Mouse (Mus musculus) ZHBTc4 (cell line): ENCODE results near the gene Col11a2.
A peak's percentile ranks its signal among the peaks of the same experiment; 100 is the strongest.

Experiments
- DNase-seq: peaks from one replicate; pipeline ENCODE4 v3.0.0-alpha.2; 2011; ENCODE audit warnings: low read depth, low spot score

Gene Col11a2

GRCm38 (mm10) chr17:34057224-34057623 is 18.0 kb downstream of the Col11a2 start:
- DNase-seq, result no peak

GRCm38 (mm10) chr17:34068864-34069263 is 29.6 kb downstream of the Col11a2 start:
- no peak for DNase-seq

DNA sequence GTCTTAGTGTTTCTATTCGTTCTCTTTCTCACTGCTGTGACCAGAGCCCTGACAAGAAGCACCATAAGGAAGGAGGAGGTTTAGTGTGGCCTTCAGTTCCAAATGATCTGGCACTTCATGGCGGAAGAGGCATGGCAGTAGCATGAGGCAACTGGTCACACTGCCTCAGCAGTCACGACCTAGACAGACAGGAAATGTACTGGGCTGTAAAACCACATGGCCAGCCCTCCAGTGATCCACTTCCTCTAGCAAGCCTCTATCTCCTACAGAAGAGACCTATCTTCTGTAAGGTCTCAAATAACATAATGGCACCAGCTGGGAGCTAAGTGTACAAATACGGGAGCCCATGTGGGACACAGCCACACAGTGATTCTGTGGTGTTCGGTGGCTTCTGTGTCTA is 32.9 kb downstream of the Col11a2 start:
- no peak for DNase-seq

GRCm38 (mm10) chr17:34075271-34075670 is 36.0 kb downstream of the Col11a2 start:
- DNase-seq, result peak; percentile 77

DNA sequence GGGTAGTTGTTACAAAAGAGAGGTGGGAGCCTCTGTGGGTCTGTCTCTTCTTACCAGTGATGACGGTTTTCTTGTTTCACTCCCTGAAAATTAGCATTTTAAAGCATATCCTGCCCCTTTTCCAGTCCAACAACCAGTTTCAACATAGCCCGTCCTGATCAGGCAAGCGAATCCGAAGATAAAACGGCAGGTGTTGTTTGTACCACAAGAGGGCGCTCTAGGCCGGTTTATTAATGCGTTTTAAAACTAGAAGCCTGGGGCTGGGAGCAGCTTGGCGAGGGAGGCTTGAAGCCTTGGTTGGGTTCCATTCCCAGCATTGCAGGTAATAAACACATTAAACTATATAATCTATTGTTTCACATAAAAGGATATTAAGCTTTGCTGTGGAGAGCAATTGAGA is 38.3 kb downstream of the Col11a2 start:
- DNase-seq, result peak; percentile 87

DNA sequence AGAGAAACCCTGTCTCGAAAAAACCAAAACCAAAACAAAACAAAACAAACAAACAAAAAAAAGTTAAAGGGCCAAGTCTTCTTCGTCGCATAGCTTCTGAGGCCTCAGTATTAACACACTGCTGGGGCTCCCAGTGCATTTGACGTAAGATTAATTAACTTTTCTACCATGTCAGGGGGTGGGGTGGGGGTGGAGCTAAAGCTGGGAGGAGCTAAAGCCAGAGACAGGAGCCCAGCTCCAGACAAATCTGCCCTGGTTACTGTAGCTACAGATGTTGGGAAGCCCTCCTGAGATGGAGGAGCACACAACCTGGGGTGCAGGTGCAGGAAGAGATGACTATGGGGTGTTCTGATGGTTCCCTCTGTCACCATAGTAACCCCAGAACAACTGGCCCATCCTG is 38.9 kb downstream of the Col11a2 start:
- DNase-seq, result peak; percentile 41

DNA sequence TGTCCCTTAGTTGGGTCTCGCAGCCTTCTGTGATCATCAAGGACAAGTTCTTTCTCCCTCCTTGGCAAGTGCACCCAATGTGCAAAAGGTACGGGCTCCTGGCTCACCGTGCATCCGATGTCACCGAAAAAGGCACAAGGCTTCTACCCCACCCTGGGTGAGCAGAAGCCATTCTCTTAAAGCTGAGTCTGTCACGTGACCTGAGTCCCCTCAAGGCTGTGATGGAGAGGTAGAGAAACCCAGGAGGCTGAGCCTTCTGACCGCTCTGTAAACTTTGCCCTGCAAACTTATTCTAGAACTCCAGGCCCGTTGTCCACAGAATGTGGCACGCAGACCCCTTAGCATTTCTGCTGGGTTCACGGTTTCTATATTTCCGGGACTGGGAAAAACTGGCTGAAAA is 39.8 kb downstream of the Col11a2 start:
- DNase-seq, result no peak

DNA sequence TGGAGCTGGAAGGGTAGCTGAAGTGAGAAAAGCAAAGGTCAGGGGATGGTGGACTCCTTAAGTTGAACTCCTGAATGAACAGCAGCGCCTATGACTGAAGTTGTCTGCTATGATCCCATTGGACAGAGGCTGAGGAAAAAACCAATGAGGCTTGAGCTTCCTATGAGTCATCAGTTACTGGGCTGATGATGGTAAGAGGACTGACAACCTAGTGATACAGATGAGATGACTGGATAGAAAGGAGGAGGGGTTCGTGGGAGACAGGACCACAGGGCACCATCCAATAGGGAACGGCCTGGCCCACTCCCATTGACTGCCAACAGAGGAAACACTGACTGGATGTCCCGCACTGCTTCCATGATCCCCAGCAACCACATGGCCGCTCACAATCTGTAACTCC is 40.4 kb downstream of the Col11a2 start:
- peak; percentile 82 for DNase-seq

DNA sequence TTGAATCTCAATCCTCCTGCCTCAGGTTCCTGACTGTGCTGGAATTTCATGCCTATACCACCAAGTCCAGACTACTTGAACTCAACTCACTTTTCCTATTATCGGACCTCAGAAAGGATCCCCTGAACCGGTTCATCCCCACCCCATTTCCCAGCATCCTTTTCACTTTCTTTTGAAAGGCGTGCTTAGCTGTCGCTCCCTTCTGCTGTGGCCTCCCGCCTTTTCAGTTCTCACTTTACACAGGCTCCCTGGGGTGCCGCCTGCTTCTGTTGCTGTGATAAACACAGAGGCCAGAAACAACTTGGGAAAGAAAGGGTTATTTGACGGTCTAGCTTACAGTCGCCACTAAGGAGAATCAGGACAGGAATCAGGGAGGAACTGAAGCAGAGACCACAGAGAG is 43.9 kb downstream of the Col11a2 start:
- peak; percentile 66 for DNase-seq

DNA sequence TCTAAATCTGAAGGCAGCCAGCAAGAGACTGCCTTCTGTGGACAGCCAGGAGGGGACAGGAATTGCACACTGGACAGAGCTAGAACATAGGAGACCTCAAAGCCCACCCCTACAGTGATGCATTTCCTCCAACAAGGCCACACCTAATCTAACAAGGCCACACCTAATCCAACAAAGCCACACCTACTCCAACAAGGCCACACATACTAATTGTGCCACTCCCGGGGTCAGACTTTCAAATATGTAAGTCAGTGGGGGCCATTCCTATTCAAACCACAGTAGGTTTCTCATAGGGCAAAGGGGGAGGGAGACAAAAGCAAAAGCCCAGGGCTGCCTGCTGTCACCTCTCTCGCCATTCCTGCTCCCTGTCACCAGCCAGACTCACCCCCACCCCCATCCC is 48.1 kb downstream of the Col11a2 start:
- DNase-seq, result peak; percentile 64

DNA sequence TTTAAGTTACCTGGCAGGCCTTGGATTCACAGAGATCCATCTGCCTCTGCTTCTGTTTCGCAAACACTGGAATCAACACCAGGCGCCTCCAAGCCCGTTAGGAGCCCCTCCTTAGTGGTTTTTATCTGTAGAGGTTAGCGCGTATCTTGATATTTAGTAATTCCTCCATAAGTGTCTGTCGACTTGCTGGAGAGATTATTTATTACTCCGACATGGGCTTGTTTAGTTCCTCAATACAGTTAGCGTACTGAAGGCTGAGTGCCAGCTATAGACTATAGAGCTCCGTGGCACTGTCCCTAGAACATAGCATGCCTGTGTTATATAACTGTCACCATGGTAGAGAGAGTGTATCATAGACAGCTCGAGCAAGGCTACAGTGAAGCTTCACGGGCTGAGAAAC is 48.9 kb downstream of the Col11a2 start:
- DNase-seq, result no peak

- DNase-seq, result peak; percentile 84
Measured at GRCm38 (mm10) chr17:34090923-34091322, 51.7 kb downstream of the Col11a2 start.

DNA sequence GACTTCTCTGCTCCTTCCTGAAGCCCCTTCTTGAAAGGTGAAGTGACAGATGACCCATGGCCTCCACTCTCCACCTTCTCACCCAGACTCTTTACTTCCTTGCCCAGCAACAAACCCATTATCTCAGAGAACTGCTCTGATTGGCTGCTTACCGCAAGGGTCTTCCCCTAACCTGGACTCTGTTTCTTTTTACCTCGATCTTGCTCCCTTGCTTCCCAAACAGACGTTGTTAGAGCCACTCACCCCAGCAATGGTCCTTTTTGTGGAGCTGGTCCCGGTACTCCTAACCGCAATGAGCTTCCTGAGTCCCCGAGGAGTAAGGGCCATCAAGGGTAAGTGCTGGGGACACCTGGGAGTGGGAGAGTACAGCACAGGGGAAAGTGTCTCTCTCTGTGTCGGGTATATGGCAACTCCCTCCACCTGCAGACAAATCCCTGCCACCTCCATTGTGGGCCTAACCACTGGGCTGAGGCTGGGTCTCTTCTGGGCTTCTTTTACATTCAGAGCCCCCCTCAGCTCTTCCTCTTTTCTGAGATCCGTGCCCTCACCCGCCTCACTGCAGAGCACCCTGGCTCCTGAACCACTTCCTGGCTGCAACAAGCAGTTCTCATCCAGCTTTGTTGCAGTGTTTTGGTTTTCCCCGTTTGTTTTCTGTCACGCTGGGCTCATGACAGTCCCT is 53.1 kb downstream of the Col11a2 start, which contains the start of gene H2-Oa:
H2-Oa (plus strand) TSS at position 144 of the 679 bp plus-strand sequence.
- DNase-seq, result no peak

DNA sequence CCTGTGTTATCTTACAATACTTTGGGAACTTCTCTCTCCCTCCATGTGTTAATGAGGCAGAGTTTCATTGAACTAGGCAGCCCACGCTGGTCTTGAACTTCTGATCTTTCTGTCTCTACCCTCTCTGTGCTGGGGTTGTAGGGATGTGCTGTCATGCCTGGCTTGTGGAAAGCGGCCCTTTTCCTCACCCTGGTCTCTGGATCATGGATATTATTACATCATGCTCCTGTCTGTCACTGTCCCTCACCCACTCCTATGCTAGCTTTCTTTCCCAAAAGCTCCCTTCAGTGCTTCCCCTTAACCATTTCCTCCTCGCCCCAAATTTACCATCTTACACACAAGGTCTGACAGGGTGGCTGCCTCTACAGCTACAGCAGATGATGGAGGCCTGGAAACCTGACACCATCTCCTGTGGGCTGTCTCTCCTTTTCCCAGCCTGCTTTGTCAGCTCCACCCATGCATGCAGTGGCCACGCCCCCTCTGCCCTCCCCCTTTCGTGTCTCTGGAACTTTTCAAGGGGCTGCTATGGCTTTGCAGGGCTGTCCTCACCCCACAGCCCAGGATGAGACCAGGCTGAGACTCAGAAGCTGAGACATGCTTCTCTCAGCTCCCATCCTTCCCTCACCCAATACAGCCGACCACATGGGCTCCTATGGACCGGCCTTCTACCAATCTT is 54.1 kb downstream of the Col11a2 start:
- peak; percentile 84 for DNase-seq

GRCm38 (mm10) chr17:34094283-34095035 is 55.2 kb downstream of the Col11a2 start:
- DNase-seq, result no peak

GRCm38 (mm10) chr17:34096497-34097010 is 57.3 kb downstream of the Col11a2 start:
- no peak for DNase-seq

- DNase-seq, result no peak
Measured at GRCm38 (mm10) chr17:34097272-34097671, 58.0 kb downstream of the Col11a2 start.

DNA sequence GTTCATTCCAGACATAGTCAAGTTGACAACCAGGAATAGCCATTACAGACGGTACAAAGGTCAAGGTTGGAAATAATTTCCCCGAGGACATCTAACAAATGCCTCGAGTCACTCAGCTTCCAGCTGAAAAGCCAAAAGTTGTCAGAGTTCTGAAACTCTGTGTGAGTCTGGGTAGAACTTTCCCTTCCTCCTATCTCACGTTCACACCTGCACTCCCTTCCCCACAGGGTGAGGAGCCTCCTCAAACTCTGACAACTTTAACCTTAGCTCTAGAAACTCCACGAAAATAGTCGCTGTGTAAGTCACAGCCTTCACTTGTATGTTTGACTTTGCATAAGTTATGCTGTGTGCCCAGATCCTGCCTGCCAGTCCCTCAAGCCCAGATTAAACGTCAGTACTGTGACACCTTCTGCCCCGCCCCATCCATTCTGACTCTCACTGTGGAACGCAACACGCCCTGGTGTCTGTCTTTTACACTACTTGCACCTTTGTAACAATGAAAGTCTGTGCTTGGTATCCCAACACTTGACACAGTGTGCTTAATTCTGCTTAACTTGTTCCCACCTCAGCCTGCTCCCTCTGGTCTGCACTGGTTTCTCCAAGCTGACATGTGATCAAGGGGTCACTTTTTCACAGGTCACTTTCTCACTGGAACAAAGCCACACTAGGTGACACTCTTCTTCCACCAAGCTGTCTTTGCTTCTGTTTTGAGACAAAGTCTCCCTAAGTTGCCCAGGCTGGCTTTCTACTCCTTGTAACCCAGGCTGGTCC is 59.7 kb downstream of the Col11a2 start:
- peak; percentile 54 for DNase-seq

DNA sequence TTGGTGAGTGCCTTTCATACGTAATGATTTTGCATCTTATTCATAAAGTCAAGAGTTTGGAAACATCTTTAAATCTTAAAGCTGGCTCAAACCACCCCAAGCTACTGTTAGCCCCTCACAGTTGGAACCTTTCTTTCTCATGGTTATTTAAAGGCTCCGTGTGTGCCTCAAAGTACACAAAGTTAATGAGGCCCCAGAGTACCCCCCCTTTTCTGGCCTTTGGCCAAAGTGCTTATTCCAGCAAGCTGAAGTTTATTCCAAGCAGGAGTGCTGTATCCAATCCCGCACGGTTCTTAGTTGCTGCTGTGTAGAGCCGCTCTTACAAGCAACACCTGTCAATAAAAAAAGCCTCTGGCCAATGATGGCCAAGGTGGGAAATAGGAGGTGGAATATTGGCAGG is 60.3 kb downstream of the Col11a2 start:
- no peak for DNase-seq

DNA sequence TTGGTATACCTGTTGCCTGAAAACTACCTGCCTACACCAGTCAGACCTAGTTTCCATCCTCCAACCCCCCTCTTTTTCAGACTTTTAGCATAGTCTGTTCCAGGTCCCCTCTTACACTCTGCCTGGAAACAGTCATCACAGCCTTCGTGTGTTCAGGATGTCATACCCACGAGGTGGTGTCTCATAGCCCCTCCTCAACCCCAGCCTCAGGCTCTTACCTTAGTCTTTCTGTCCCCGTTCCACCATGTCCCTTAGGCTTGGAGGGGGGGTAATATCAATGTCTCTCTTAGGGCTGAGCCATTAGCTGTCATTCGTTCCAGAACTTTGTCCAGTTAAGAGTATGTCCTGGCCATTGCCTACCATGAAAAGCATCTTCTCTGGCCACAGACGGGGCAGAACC is 61.9 kb downstream of the Col11a2 start:
- DNase-seq, result no peak

DNA sequence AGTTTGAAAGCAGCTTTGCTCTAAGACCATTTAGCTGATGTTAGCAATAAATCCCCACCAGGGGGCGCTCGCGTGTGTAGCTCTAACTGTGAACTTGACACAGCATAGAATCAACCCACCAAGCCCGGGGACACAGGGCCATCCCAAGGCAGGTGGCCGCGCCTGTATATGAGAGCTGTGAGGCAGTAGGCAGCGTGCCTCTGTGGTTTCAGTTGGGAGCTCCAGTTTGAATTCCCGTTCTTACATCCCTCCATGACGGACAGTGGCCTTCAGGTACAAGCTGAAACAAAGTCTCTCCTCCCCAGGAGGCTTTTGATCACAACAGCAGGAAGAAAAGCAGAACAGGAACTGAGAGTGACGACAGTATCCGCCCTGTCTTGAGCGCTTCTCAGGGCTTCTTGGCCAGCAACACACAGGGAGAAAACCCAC is 62.4 kb downstream of the Col11a2 start:
- peak; percentile 94 for DNase-seq

- no peak for DNase-seq
Measured at GRCm38 (mm10) chr17:34102831-34103230, 63.6 kb downstream of the Col11a2 start.
